Mouse (Mus musculus): ENCODE results near the gene Serpind1.

DNA sequence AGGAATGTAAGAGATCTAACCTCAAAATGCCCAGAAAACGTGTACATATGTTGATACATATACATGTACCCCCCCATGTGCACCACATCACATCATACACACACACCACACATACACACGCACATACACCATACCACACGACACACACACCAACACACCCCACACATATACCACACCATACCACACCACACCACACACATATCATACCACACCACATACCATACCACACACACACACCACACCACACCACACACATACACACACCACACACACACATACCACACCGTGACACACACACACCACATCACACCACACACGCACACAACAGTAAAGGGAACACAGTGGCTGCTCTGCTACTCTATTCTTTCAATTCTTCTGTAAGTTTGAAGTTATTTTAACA lies 684 bp downstream of the Serpind1 start:
- TF ChIP-seq POLR2A (IDR thresholded peaks at IDR 0.05; ENCODE audit: extremely low read depth, insufficient read depth, low read length) (no peak), CTCF (IDR thresholded peaks at IDR 0.05; ENCODE audit: extremely low read depth, insufficient read depth, low read length) (no peak)

All from cortical plate, adult 2 months (tissue).